Mouse (Mus musculus): ENCODE measurements at regions not wholly inside any gene's neighbourhood (a gene's known extent, or its start where the extent isn't known, plus 50 kb on each side); places are given as distances from the start of the nearest gene placed in this dataset.

DNA sequence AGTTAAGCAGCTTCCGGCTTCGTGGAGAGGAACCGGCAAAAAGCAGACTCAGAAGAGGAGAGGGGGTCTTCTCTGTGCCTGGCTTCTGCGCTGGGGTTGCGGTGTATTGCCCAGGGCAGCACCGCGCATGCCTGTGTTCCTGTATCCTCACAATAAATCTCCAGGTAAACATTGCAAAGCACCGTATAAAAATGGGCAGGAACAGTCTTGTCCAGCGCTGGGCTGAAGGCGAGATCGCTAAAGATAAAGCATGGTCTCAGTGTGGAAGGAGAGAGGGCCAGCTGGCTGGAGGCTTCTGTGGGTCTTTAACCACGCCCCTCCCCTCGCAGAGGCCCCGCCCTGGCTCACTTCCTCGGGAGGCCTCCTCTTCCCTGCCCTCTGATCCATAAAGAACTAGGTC lies 269.1 kb downstream of the Zfp704 start:
- 5% methylated on average over 15 of the region's 15 CpGs for WGBS
- Histone ChIP-seq H3K4me1 (ENCODE audit: control insufficient read depth, insufficient read depth, low read length) (no peaks in the 10 kb centered on the region), H3K27ac (ENCODE audit: control insufficient read depth, insufficient read depth, low read depth, low read length, poor library complexity) (no peak overlapping the region), H3K4me3 (replicated peaks; ENCODE audit: control insufficient read depth, low read depth, low read length) (no peak overlapping the region)
- TF ChIP-seq CTCF (IDR thresholded peaks at IDR 0.05; ENCODE audit: control insufficient read depth, insufficient read depth, low read length) (no peak), POLR2A (IDR thresholded peaks at IDR 0.05; ENCODE audit: borderline replicate concordance, control insufficient read depth, low read depth, low read length) (no peak)

DNA sequence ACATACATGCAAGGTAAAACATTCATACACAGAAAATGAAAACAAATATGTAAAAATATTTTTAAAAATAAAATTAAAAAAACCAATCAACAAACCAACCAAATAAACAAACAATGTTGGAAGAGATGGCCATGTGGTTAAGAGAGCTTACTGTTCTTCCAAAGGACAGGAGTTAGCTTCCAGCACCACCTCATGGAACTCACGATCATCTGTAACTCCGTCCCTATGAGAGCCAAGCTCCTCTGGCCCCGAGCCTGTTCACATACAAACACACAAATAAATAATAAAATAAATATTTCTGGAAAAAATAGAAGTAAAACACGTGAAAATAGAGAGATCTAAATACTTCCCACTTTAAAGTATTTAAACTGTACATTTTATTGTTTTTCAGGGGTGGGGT lies 269.5 kb downstream of the Zfp704 start:
- TF ChIP-seq CTCF (IDR thresholded peaks at IDR 0.05; ENCODE audit: control insufficient read depth, insufficient read depth, low read length) (no peak), POLR2A (IDR thresholded peaks at IDR 0.05; ENCODE audit: borderline replicate concordance, control insufficient read depth, low read depth, low read length) (no peak)
- no peaks in the 10 kb centered on the region for H3K4me1 ChIP-seq (ENCODE audit: control insufficient read depth, insufficient read depth, low read length)
- 25% methylated on average over 4 of the region's 4 CpGs for WGBS
- H3K4me3 ChIP-seq (replicated peaks; ENCODE audit: control insufficient read depth, low read depth, low read length) = no peak overlapping the region
- H3K27ac ChIP-seq (ENCODE audit: control insufficient read depth, insufficient read depth, low read depth, low read length, poor library complexity) = no peak overlapping the region

DNA sequence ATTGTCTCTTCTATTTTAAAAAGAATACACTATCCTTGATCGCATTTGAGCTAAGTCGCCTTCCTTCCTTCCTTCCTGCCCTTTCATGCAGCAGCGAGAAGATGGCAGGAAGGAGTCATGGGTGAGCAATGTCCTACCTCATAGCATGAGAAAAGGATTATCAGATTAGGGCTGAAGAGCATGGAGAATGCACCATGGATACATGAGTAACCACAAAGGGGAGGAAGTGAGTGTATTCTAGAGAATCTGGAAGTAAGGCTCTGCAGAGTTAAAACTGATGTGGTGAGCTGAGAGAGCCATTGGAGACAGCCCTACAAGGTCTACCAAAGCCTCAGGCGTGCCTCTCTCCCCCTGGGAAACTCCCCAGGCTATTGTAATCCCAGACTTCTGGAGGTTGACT lies 270.2 kb downstream of the Zfp704 start:
- WGBS = 40% methylated on average over 4 of the region's 4 CpGs
- no peak overlapping the region for H3K4me3 ChIP-seq (replicated peaks; ENCODE audit: control insufficient read depth, low read depth, low read length)
- TF ChIP-seq POLR2A (IDR thresholded peaks at IDR 0.05; ENCODE audit: borderline replicate concordance, control insufficient read depth, low read depth, low read length) (no peak), CTCF (IDR thresholded peaks at IDR 0.05; ENCODE audit: control insufficient read depth, insufficient read depth, low read length) (no peak)
- no peak overlapping the region for H3K27ac ChIP-seq (ENCODE audit: control insufficient read depth, insufficient read depth, low read depth, low read length, poor library complexity)
- no peaks in the 10 kb centered on the region for H3K4me1 ChIP-seq (ENCODE audit: control insufficient read depth, insufficient read depth, low read length)

DNA sequence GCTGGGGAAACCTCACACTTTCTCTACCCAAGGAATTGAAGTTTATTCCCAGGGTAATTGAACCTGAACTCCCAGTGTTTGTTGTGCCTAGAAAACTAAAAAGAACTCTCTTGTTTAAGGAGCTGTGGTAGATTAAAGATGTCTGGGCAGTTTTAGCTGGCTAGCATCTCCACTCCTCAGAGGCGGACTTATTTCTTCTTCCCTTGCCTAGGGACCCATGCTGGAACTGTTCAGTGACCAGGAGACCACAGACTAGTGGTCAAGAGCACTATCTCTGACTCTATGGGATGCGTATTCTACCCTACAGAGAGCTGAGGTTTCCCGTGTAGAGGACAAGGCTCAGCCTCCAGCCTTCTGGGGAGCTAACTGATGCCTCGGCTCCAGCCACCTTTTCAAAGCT lies 274.3 kb downstream of the Zfp704 start:
- H3K4me3 ChIP-seq (replicated peaks; ENCODE audit: control insufficient read depth, low read depth, low read length) = no peak overlapping the region
- 83% methylated on average over 4 of the region's 4 CpGs for WGBS
- H3K4me1 ChIP-seq (ENCODE audit: control insufficient read depth, insufficient read depth, low read length) = no peaks in the 10 kb centered on the region
- no peak for TF ChIP-seq CTCF (IDR thresholded peaks at IDR 0.05; ENCODE audit: control insufficient read depth, insufficient read depth, low read length)
- TF ChIP-seq POLR2A (IDR thresholded peaks at IDR 0.05; ENCODE audit: borderline replicate concordance, control insufficient read depth, low read depth, low read length) = no peak
- H3K27ac ChIP-seq (ENCODE audit: control insufficient read depth, insufficient read depth, low read depth, low read length, poor library complexity) = no peak overlapping the region

Data from bone marrow, adult 2 months (tissue).